Mouse (Mus musculus): ENCODE data around the gene Rab35. TPM values are rescaled to one million over a fixed set of nuclear protein-coding genes. Genes with fewer than 3 reads are reported as not detected.

Gene Rab35
- polyA plus RNA-seq, 1 experiment = 50.8 TPM

GRCm38 (mm10) chr5:115656677-115657076 is 25.0 kb downstream of the Rab35 start:
- 35% methylated on average over 6 of the region's 6 CpGs for WGBS
- TF ChIP-seq CTCF (IDR thresholded peaks at IDR 0.05; ENCODE audit: extremely low read depth, insufficient read length, insufficient replicate concordance, low read depth, low read length) = no peak
- no peak for TF ChIP-seq POLR2A (IDR thresholded peaks at IDR 0.05; ENCODE audit: low read depth, low read length)
- Histone ChIP-seq H3K27ac (ENCODE audit: insufficient read depth, low read depth, low read length) (no peak overlapping the region), H3K27me3 (ENCODE audit: control insufficient read depth, insufficient read depth, low read length) (no peaks in the 10 kb centered on the region), H3K36me3 (ENCODE audit: control insufficient read depth, insufficient read depth, low read length) (no peaks in the 10 kb centered on the region), H3K4me3 (ENCODE audit: low read depth, low read length) (no peak overlapping the region), H3K4me1 (ENCODE audit: control insufficient read depth, insufficient read depth, insufficient read length, low read length) (peaks cover 9% of the 10 kb centered on the region; the same call in 1 of the 2 replicates)

GRCm38 (mm10) chr5:115657234-115657633 is 25.5 kb downstream of the Rab35 start:
- Histone ChIP-seq H3K36me3 (ENCODE audit: control insufficient read depth, insufficient read depth, low read length) (no peaks in the 10 kb centered on the region), H3K4me3 (ENCODE audit: low read depth, low read length) (no peak overlapping the region), H3K27me3 (ENCODE audit: control insufficient read depth, insufficient read depth, low read length) (no peaks in the 10 kb centered on the region), H3K4me1 (ENCODE audit: control insufficient read depth, insufficient read depth, insufficient read length, low read length) (peaks cover 4% of the 10 kb centered on the region; the same call in 1 of the 2 replicates), H3K27ac (ENCODE audit: insufficient read depth, low read depth, low read length) (no peak overlapping the region)
- 64% methylated on average over 1 of the region's 1 CpGs for WGBS
- no peak for TF ChIP-seq POLR2A (IDR thresholded peaks at IDR 0.05; ENCODE audit: low read depth, low read length)
- TF ChIP-seq CTCF (IDR thresholded peaks at IDR 0.05; ENCODE audit: extremely low read depth, insufficient read length, insufficient replicate concordance, low read depth, low read length) = no peak

GRCm38 (mm10) chr5:115658352-115658751 is 26.6 kb downstream of the Rab35 start:
- Histone ChIP-seq H3K4me1 (ENCODE audit: control insufficient read depth, insufficient read depth, insufficient read length, low read length) (no peaks in the 10 kb centered on the region; the same call in 1 of the 2 replicates), H3K27ac (ENCODE audit: insufficient read depth, low read depth, low read length) (no peak overlapping the region), H3K36me3 (ENCODE audit: control insufficient read depth, insufficient read depth, low read length) (no peaks in the 10 kb centered on the region), H3K27me3 (ENCODE audit: control insufficient read depth, insufficient read depth, low read length) (no peaks in the 10 kb centered on the region), H3K4me3 (ENCODE audit: low read depth, low read length) (no peak overlapping the region)
- TF ChIP-seq CTCF (IDR thresholded peaks at IDR 0.05; ENCODE audit: extremely low read depth, insufficient read length, insufficient replicate concordance, low read depth, low read length) = no peak
- WGBS = 80% methylated on average over 6 of the region's 6 CpGs

- no peaks in the 10 kb centered on the region for H3K27me3 ChIP-seq (ENCODE audit: control insufficient read depth, insufficient read depth, low read length)
- no peaks in the 10 kb centered on the region for H3K4me1 ChIP-seq (ENCODE audit: control insufficient read depth, insufficient read depth, insufficient read length, low read length)
- no peaks in the 10 kb centered on the region for H3K36me3 ChIP-seq (ENCODE audit: control insufficient read depth, insufficient read depth, low read length)
- WGBS = 79% methylated on average over 22 of the region's 22 CpGs
- H3K4me3 ChIP-seq (ENCODE audit: low read depth, low read length) = no peak overlapping the region
- TF ChIP-seq POLR2A (IDR thresholded peaks at IDR 0.05; ENCODE audit: low read depth, low read length) (no peak), CTCF (IDR thresholded peaks at IDR 0.05; ENCODE audit: extremely low read depth, insufficient read length, insufficient replicate concordance, low read depth, low read length) (no peak)
- H3K27ac ChIP-seq (ENCODE audit: insufficient read depth, low read depth, low read length) = no peak overlapping the region
Measured at GRCm38 (mm10) chr5:115662658-115663057, 30.9 kb downstream of the Rab35 start.

GRCm38 (mm10) chr5:115666366-115667065 is 34.8 kb downstream of the Rab35 start:
- H3K27me3 ChIP-seq (ENCODE audit: control insufficient read depth, insufficient read depth, low read length) = no peaks in the 10 kb centered on the region
- H3K36me3 ChIP-seq (ENCODE audit: control insufficient read depth, insufficient read depth, low read length) = no peaks in the 10 kb centered on the region
- H3K4me3 ChIP-seq (ENCODE audit: low read depth, low read length) = no peak overlapping the region
- WGBS = 71% methylated on average over 8 of the region's 8 CpGs
- TF ChIP-seq POLR2A (IDR thresholded peaks at IDR 0.05; ENCODE audit: low read depth, low read length) (no peak), CTCF (IDR thresholded peaks at IDR 0.05; ENCODE audit: extremely low read depth, insufficient read length, insufficient replicate concordance, low read depth, low read length) (no peak)
- H3K27ac ChIP-seq (ENCODE audit: insufficient read depth, low read depth, low read length) = no peak overlapping the region
- no peaks in the 10 kb centered on the region for H3K4me1 ChIP-seq (ENCODE audit: control insufficient read depth, insufficient read depth, insufficient read length, low read length)

GRCm38 (mm10) chr5:115667210-115667609 is 35.5 kb downstream of the Rab35 start:
- TF ChIP-seq CTCF (IDR thresholded peaks at IDR 0.05; ENCODE audit: extremely low read depth, insufficient read length, insufficient replicate concordance, low read depth, low read length) = no peak
- TF ChIP-seq POLR2A (IDR thresholded peaks at IDR 0.05; ENCODE audit: low read depth, low read length) = no peak
- Histone ChIP-seq H3K4me1 (ENCODE audit: control insufficient read depth, insufficient read depth, insufficient read length, low read length) (no peaks in the 10 kb centered on the region), H3K27ac (ENCODE audit: insufficient read depth, low read depth, low read length) (no peak overlapping the region), H3K27me3 (ENCODE audit: control insufficient read depth, insufficient read depth, low read length) (no peaks in the 10 kb centered on the region), H3K4me3 (ENCODE audit: low read depth, low read length) (no peak overlapping the region), H3K36me3 (ENCODE audit: control insufficient read depth, insufficient read depth, low read length) (no peaks in the 10 kb centered on the region)
- 67% methylated on average over 8 of the region's 8 CpGs for WGBS

GRCm38 (mm10) chr5:115667894-115668293 is 36.2 kb downstream of the Rab35 start:
- no peak overlapping the region for H3K27ac ChIP-seq (ENCODE audit: insufficient read depth, low read depth, low read length)
- no peak overlapping the region for H3K4me3 ChIP-seq (ENCODE audit: low read depth, low read length)
- no peaks in the 10 kb centered on the region for H3K27me3 ChIP-seq (ENCODE audit: control insufficient read depth, insufficient read depth, low read length)
- TF ChIP-seq CTCF (IDR thresholded peaks at IDR 0.05; ENCODE audit: extremely low read depth, insufficient read length, insufficient replicate concordance, low read depth, low read length) (no peak), POLR2A (IDR thresholded peaks at IDR 0.05; ENCODE audit: low read depth, low read length) (no peak)
- 46% methylated on average over 7 of the region's 7 CpGs for WGBS
- no peaks in the 10 kb centered on the region for H3K36me3 ChIP-seq (ENCODE audit: control insufficient read depth, insufficient read depth, low read length)
- no peaks in the 10 kb centered on the region for H3K4me1 ChIP-seq (ENCODE audit: control insufficient read depth, insufficient read depth, insufficient read length, low read length)

All from small intestine, adult 2 months (tissue).